Mouse (Mus musculus): ENCODE measurements around the gene Mphosph8. TPM values are rescaled to one million over a fixed set of nuclear protein-coding genes. Genes with fewer than 3 reads are reported as not detected.

The Mphosph8 gene
- total RNA-seq, 2 experiments from 2014 or later = 10.5 to 11.3 TPM

Other genes with a start within 250 kb of the Mphosph8 start
- 26.4 and 67.0 TPM in 2 replicates for gene Cenpj, start 92.8 kb upstream of the Mphosph8 start, total RNA-seq (2015; ENCODE audit: low replicate concordance)
- 27.5 and 41.5 TPM in 2 replicates for gene Cenpj, start 92.8 kb upstream of the Mphosph8 start, total RNA-seq (2017; ENCODE audit: low replicate concordance)
- 14.1 and 28.9 TPM in 2 replicates for gene Parp4, start 92.6 kb upstream of the Mphosph8 start, total RNA-seq (2015; ENCODE audit: low replicate concordance)
- 2.1 and 3.0 TPM in 2 replicates for gene Parp4, start 92.6 kb upstream of the Mphosph8 start, total RNA-seq (2017; ENCODE audit: low replicate concordance)
- gene Pspc1, start 110.1 kb downstream of the Mphosph8 start, total RNA-seq (2015; ENCODE audit: low replicate concordance) = 82.2 and 100 TPM in 2 replicates
- gene Pspc1, start 110.1 kb downstream of the Mphosph8 start, total RNA-seq (2017; ENCODE audit: low replicate concordance) = 219 and 284 TPM in 2 replicates
- gene Zmym5, start 143.5 kb downstream of the Mphosph8 start, total RNA-seq (2015; ENCODE audit: low replicate concordance) = 24.1 and 31.9 TPM in 2 replicates
- 22.3 and 25.3 TPM in 2 replicates for gene Zmym5, start 143.5 kb downstream of the Mphosph8 start, total RNA-seq (2017; ENCODE audit: low replicate concordance)
- 20.5 and 32.4 TPM in 2 replicates for gene Zmym2, start 218.4 kb downstream of the Mphosph8 start, total RNA-seq (2015; ENCODE audit: low replicate concordance)
- 18.9 and 37.8 TPM in 2 replicates for gene Zmym2, start 218.4 kb downstream of the Mphosph8 start, total RNA-seq (2017; ENCODE audit: low replicate concordance)